Mouse (Mus musculus) ovary, adult 18-20 months (tissue): Measurements from ENCODE around the gene Slit1.

Source experiments
- DNase-seq: peaks from one replicate; pipeline ENCODE4 v3.0.0; 2022; ENCODE audit warnings: low spot score, mixed read lengths

The Slit1 gene

DNA sequence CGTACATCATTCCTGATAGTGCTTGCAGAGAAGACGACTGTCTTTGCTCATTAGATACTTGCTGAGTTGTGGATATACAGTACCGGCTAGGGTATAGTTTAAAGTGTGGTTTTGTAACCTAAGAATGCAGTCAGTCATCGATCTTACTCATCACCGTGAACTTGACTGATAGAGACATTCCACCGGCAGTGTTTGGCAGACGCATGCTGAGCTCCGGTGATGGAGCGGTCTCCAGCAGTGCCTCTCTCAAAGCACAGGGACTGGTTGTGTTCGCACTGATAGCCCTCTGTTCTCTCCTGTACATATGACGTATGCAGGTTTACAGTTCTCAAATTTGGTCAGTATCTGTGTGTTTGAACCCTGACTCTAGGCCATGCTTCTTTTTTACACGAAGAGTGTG lies 151.7 kb downstream of the Slit1 start:
- DNase-seq, result no peak

DNA sequence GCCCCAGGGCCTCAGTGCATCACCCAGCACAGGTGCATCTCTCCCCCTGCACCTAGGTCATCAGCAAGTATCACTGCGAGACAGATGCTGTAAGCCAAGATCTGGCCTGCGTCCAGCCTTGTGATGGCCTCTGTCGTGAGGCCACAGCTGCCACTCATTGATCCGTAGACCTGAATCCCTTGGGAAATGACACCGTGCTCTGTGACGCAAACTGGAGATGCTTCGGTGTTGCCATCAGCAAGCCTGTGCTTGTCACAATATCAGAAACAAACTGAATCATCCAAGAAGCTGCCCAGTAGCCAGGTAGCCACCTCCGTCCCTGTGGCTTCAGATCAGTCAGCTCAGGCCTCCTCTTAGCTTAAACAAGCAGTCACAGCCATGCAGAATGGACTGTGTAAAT lies 153.8 kb downstream of the Slit1 start:
- DNase-seq, result no peak

DNA sequence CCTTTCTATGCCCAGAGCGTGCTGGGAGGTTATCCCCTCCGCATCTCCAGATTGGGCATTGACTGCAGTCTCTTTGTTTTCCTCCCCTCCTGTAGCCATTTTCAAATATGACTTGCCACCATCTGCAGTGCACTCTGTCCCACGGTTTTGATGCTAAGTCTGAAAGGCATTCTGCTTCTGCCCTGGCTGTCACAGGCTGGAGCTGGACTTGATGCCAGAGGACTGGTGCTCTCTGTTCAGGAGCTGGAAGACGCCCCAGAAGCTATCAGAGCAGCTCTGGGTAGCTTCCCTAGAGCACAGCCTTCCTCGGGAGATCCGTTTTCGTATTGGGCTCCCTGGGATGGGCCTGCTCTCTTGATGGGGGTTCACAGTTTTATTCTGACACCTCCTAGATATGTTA lies 154.4 kb downstream of the Slit1 start:
- DNase-seq, result no peak

DNA sequence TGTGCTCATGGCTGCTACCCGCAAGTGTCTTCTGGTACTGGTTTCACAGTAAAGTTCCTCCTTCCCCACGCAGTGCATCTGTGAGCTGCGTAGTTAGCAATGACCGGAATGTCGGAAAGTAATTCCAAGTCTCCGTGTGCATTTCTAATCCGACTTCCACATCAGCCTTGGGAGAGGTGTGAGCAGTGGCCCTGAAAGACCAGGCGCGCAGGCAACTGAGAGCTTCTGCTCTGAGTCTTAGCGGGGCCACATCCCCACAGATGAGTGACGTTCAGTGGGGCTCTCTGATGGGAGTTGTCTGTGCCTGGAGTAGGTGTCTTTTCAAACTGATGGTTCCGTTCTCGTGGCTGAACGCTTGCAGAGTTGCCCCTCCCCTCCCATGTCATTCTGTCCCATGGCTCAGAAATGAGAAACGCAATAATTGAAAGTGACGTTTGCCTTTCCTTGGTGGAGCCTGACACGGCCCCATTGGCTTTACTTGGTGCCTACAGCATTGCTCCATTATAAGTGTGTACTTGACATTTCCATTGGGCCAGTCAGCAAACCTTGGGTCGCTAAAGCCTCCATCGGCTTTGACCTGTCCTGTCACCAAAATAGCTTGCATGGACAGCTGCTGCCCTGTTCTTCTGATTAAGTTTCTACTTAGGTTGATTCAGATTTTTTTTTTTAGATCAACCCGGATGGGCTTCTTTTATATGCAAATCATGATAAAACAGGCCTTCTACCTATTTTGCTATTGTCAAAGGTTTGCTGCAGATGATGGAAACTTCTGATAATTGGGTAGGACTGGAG lies 155.8 kb downstream of the Slit1 start:
- DNase-seq, result no peak

DNA sequence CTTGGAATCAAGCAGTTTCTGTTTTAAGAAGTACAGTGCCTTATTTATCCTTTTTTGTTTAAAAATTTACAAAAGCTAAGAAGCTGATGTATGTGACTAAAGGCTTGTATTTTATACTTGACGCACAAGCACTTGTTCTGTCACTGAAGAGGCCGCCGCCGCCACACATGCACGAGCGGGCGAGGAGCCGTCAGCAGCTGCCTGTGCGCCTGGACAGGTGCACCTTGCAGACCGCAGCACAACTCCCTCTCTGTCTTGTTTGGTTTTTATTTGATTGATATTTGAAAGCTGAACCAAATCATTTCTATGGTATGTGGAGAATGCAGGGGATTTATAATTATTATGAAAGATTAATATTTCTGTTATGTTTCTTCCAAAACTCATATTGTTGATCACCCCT lies 156.7 kb downstream of the Slit1 start:
- no peak for DNase-seq

DNA sequence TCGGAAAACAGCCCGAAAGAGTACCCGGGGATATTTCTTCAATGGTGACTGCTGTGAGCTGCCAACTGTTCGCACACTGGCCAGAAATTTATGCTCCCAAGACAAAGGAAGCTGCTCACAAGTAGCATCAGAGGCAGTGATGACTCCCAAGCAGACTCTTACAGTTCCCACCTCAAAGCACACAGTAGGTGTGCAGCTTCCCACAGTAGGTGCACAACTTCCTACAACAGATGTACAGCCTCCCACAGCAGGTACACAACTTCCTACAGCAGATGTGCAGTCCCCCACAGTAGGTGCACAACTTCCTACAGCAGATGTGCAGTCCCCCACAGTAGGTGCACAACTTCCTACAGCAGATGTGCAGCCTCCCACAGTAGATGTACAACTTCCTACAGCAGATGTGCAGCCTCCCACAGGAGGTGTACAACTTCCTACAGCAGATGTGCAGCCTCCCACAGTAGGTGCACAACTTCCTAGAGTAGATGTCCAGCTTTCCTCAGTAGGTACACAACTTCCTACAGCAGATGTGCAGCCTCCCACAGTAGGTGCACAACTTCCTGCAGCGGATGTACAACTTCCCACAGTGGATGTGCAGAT lies 160.4 kb downstream of the Slit1 start:
- no peak for DNase-seq

DNA sequence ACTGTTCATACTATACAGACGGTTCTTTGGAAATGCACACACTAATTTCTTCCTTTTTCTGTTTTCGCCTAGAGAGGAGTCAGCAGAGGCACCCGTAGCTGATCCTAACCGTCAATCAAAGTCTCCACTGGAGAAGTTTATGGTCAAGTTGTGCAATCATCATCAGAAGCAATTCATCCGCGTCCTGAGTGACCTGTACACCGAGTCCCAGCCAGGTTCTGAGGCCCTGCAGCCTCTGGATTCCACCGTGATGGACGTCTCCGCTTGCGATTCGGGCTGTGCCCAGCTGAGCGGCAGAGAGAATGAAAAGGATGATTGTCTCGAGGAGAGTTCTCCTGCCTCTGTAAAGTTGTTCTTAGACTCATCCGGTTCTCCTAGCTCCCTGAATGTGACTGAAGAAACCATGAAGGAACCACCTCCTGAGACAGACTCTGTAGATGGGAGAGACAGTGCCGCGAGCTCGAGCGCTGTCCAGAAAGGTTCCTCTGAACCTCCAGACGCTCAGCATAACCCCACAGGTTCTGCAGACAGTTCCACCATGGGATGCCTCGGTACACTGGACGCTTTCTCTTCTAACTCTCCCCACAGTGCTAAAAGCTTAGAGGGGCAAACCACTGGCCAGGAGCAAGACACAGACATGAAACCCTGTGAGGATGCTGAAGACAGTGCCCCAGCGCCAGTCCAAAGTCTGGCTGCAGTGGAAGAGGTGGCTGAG lies 161.6 kb downstream of the Slit1 start, which contains the start of gene Gm340:
Gm340 (plus strand) TSS at position 665 of the 715 bp plus-strand sequence.
- no peak for DNase-seq

DNA sequence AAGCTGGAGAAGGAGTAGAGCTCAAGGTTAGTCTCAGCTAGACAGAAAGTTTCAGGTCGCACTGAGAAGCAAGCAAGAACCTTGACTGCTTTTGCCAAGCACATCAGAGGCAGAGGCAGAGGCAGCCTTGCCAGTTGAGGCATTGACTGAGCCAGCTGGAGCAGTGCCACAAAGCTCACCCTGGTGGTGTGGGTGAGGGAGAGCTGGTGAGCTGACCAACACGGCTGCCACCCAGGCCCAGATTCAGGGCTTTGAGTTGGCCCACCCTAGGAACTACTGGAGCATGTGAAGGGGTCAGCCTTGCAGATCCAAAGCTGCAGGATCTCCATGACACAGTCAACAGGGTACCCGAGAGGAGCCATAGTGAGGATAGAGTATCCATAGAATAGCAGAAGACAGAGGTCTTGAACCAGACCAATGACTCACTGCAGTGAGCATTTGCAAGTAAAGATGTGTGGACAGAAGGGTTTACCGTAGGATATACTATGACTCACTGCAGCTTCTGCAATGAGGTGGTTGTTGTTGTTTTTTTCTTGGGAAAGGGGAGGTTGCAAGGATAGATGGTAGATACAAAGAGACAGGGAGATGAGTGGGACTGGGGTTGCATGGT lies 164.0 kb downstream of the Slit1 start:
- DNase-seq, result no peak

DNA sequence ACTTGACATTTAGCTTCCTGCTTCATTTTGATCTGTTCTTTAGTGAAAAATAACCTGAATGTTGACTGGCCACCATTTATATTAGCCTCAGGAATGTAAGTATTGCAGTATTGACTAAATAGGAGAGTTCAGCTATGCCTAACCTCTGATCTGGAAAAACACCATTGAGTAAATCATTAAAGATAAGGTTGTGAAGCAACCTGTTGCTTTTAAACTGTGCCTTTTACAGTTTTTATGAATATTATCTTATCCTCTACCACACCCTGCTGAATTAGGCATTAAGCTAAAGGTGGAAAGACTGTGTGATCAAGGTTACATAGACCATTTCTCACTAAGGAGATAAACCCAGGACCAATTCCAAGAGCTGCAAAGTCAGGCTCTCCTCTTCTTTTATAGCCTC lies 165.9 kb downstream of the Slit1 start:
- no peak for DNase-seq

DNA sequence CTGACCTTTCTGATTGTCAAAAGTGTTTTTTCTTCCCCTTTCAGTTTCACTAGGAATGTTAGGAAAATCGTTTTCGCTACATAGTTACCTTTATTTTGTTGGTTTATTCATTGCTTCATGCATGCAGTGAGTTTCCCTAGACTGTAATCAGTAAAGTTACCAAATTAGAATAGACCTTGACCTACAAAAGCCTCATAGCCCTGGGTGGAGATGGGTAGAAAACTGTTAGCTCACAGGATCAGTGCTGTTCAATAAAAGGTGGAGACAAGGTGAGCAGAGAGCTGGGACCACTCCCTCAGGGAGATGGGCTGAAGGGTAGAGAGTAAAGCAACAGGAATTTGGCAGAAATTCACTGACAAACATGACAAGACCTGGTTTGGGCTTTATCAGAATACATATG lies 169.8 kb downstream of the Slit1 start:
- no peak for DNase-seq

DNA sequence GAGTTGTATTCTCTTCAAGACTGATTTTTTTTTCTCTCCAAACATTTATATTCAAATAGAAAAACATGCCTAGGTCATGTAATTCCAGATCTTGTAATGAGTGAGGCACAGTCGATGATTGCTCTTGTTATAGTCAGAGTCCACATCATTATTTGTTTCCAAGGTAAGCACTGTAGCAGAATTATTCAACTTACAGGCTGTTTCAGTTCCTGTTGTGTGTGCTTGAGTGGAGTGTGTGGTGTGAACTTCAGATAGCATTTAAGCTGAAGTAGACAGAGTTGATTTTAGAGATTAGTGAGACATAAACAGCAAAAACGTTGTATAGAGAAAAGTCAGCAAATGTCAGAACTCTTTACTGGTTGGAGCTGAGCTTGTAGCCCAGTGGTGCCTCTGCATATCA lies 174.7 kb downstream of the Slit1 start:
- no peak for DNase-seq

DNA sequence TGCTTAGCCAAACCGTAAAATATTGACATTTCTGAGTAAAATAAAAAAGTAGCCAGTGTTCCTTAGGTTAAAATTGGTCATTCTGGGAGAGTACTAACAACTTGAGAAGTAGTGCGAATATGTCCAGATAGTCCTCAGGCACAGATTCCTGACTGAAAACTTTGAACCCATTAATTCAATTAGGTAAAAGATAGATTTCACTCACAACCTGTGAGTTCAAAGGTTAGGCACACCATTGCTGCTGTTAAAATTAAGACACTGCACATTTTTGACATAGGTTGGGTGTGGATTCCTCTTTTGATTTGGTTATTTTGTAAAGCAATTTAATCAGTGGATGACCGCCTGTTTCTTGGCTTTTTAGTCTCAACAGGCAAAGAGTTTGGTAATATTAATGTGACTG lies 182.6 kb downstream of the Slit1 start:
- no peak for DNase-seq

DNA sequence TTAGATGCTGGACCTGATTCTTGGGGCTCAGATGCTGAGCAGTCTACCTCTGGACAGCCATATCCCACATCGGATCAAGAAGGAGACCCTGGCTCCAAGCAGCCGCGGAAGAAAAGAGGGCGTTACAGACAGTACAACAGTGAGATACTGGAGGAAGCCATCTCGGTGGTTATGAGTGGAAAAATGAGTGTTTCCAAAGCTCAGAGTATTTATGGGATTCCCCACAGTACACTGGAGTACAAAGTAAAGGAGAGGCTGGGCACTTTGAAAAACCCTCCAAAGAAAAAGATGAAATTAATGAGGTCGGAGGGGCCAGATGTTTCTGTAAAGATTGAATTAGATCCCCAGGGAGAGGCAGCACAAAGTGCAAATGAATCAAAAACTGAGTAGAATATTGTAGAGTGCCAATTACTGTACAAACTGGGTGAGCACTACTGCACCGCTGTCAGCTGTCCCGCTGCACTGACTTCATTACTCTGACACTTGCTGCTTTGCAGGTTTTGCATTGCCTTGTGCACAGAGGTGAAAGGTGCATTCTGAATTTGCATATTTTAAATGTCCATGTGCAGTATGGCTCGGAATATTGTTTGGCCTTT lies 184.5 kb downstream of the Slit1 start:
- DNase-seq, result no peak

DNA sequence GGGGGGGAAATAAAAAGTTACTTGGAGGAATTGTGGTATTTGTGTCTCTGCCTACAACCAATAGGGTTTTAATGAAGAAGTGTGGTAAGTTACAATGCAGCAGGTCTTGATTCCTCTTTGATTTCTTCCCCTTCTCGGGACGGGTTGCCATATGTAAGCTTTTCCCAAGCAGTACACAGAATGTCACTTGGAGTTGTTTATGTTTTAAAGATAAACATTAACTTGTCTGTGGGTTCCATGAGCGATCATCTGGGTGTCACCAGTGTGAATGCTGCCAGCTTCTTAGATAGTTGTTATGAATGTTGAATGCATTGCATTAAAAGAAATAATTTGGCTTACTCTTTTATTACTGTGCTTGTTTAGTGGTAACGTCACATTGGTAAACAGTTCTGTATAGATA lies 186.0 kb downstream of the Slit1 start:
- DNase-seq, result no peak

DNA sequence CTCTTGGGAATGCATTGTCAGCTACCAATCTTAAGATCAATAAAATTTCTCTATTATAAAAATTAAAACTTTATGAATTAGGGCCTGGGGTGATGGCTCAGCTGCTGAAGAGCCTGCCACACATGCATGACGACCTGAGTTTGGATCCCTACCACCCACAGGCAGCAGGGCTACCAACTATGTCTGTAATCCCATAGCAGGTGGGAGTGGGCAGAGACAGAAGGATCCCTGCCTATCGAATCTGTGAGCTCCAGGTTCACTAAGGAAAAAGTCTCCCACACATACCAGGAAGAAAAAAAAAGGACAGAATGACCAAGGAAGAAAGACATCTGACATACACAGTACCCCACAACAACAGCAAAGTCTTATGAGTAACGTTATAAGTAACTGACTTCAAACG lies 186.5 kb downstream of the Slit1 start:
- DNase-seq, result no peak
